Mouse (Mus musculus) kidney, adult 2 months (tissue): ENCODE measurements around the gene Apex2.
"Not testable (repeated sequence)": the region's sequence is repeated elsewhere in the genome, so short reads cannot be mapped to it uniquely, and the experiment has no call there.

Source experiments
- CTCF ChIP-seq: fragments of 200-500 bp; conservative IDR thresholded peaks from 2 replicates; pipeline ENCODE4 v1.5.1; 2011; ENCODE audit warnings: low read depth, mild to moderate bottlenecking, control low read depth, low read length, moderate library complexity, mixed read lengths; ENCODE audit not compliant: insufficient read depth, insufficient read length
- POLR2A ChIP-seq: fragments of 200-500 bp; IDR thresholded peaks from one replicate; pipeline ENCODE4 v1.6.1; 2011; ENCODE audit warnings: low read depth, low read length, control low read depth

DNA sequence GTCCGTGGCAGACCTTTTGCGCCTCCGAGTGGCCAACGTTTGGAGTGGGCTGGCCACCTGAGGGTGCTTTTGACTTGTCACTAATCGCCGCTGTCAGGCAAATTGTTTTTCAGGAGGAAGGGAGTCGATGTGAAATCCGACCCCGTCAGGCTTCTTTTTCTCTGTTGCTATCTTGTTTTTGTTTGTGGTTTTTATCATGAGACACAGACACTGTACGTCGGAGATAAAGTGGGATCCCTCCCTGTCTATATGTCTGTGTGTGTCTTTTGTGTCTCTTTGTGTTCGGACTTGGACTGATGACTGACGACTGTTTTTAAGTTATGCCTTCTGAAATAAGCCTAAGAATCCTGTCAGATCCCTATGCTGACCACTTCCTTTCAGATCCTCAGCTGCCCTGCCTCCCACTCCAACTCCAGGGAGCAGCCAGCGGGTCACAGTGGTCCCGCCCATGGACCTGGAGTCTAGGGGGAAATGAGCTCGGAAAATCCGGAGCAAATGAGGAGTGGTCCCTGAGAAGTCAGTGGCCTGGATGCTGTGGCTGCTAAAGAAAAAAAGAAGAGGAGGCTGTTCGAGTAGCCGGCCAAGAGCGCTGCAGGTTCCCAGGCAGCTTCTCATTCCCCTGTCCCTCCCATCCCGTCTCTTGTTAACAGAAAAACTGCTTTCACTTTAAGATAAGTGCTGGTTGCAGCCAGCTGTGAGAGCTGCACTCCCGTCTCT is 103.2 kb downstream of the Apex2 start:
- not testable (repeated sequence) for TF ChIP-seq CTCF, POLR2A
